Mouse (Mus musculus): ENCODE measurements around the gene Rassf7. TPM values are rescaled to one million over a fixed set of nuclear protein-coding genes. Genes with fewer than 3 reads are reported as not detected.

Rassf7 gene
- 10 to 100 TPM; 14.7 to 15.1 TPM for total RNA-seq (2021)
- long read RNA-seq, experiment 1, transcript Rassf7-201 (6 exons, 1,525 nt) = major isoform, 5 of 18 reads
- long read RNA-seq, experiment 1, partial matches to known transcripts = 8 of 18 reads
- long read RNA-seq, experiment 1, other reads (novel, unspliced or antisense) = 4 of 18 reads
- long read RNA-seq, experiment 2, transcript Rassf7-201 (6 exons, 1,525 nt) = major isoform, 10 of 20 reads
- long read RNA-seq, experiment 2, partial matches to known transcripts = 6 of 20 reads
- long read RNA-seq, experiment 2, other reads (novel, unspliced or antisense) = 4 of 20 reads

DNA sequence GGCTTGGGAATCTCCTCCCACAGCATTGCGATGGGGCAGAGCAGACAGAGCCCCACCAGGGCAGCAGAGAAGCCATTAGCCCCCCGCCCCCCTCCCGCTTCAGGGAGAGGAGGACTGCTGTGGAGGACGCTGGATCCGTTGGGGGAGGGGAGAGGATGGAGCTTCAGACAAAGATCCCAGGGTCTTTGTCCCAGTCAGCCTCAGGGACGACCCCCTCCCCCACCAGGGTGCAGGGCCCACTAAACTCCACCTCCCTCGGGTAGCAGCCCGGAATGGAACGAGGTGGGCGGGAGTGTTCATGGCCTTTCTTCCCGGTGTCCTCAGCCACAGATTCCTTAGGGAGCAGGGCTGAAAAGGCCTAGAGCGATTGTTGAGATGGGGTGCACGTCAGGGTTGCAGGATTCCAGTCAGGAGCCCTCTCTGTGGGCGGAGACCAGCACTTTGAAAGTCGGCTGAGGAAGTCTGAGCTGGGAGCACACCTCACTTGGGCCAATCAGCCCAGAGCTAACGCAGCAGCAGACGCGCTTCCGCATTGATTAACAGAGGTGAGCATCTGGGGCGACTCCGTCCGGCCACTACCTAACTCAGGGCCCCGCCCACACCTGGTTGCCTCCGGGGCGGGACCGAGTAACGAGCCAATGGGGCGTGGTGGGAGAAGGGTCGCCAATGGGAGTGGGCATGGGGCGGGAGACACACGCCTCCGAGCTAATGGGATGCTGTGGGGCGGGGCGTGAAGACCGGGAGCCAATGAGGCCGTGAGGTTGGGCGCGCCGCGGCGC is at the start of gene Rassf7:
TSS of gene Rassf7 (plus strand) at position 760 of the 779 bp plus-strand sequence.
- DNase-seq (ENCODE audit: low spot score in 2 of 2) = peak; percentile 75 to 86

DNA sequence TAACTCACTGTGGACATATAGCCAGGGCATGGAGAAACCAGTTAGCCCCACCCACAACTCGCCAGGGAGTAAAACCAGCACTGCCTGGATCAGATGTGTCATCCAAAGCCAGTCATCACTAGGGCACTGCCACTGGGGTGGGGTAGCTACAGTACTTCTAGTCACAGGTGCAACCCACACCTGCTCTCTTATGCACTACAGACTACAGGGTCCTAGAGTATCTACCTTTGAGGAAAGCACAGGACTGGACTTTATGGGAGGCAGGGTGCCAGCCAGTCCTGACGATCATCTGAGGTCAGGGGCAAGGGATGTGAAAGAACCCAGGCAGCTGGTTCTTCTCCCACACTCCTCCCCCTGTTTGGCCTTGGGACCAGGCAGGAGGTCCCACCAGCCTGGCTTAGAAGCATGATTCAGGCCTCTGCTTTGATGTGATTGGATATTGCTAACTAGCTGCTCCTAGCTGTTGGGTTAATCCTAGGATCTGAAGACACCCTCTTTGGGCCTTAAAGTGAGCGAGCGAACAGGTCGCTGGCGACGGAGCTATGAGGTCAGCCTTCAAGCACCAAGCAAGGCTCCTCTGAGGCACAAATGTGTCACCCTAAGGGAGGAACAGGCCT is 47.7 kb upstream of the Rassf7 start:
- peak in 1 of 2 experiments; percentile 45 for DNase-seq (ENCODE audit: low spot score in 2 of 2)

DNA sequence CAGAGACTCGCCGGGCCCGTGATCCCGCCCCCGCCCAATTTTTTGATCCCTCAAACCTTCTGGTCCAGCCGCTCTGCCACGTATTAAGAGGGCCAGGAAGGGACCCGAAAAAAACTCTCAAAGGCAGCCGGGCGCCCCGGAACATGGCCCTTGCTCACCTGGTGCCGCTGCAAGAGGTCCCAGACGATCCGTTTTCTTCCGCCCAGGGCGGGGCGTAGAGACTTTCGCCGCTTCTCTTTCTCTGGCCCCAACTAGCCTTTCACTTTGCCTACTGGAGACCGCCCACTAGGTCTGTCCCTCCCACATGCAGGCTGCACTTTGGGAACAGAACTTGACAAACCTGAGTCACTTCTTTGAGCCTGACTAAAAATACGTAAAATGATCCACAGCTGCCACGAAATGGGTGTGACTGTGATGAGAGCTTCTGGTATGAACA is 47.1 kb upstream of the Rassf7 start:
- peak; percentile 30 to 42 for DNase-seq (ENCODE audit: low spot score in 2 of 2)

DNA sequence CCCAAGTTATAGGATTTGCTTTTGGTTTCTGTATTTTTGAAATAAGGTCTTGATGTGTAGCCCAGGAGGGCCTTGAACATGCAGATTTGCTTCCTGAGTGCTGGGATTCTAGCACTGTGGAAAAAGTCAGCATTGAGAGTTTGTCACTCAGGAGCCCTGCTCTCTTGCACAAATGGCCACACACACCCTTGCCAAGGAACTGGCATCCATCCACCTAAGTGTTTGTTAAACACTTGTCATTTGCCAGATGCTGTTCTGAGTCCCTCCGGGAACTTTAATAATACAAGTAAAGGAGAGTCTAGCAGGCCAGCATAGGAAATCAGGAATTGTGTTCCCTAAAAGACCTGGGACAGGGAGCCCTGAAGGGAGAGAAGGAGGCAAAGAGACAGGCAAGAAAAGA is 46.4 kb upstream of the Rassf7 start:
- no peak for DNase-seq (ENCODE audit: low spot score in 2 of 2)

DNA sequence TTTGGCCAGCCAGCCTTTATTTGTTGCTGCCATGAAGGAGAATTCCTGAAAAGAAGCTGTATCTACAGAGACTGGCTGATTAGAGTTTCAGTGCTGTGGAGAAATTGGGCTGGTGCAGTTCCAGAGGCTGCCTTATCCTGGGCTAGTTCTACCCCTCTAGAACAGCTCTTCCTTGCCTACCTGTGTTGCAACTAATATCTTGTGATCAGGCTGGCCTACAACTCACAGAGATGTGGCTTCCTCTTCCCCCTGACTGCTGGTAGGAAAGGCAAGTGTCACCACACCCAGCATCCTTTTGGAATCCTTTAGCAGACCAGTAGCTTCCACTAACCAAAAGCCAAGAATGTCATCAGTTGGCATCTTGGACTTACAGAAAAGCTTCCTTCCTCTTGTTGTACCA is 45.8 kb upstream of the Rassf7 start:
- DNase-seq (ENCODE audit: low spot score in 2 of 2) = no peak

DNA sequence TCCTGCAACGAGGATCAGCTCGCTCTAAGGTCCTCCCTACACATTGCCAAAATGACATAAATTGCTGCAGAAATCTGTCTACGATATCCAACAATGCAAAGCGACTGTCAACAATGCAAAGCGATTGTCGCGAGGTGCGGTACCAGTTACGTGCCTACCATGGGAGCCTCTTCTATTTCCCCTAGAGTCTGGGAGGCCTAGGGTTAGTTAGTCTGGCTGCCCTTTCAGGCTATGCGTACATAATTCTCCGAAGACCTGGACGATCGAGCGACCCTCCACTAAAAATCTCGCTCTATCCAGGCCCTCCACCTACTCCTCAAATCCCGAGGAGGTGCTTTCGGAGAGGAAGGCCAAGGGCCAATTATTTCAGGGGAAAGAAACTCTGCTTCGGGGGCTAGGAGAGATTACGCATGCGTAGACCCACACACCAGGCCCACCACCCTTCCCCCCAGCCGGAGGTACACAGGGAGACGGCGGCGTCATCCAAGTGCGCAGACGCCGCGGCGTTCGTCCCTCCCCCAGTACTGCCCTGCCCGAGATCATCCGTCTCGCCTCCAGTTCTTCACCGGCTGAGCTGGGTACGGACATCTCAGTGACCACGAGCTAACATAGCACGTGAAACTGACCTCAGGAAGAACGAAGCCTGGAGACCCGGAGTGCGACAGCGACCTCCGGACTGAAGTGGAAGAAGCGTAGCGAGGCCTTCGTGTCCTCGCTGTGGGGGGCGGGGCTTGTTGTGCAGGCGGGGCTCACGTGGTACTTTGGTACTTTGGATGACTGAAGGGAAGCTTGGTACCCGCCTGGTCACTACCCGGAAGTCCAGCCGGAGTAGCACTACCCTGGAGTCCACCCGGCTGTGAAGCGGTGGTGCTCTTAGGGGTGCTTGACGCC is 43.3 kb upstream of the Rassf7 start, which contains the start of gene Rnh1:
TSS of gene Rnh1 (minus strand) at position 742 of the 891 bp plus-strand sequence.
- DNase-seq (ENCODE audit: low spot score in 2 of 2) = peak; percentile 76 to 82

DNA sequence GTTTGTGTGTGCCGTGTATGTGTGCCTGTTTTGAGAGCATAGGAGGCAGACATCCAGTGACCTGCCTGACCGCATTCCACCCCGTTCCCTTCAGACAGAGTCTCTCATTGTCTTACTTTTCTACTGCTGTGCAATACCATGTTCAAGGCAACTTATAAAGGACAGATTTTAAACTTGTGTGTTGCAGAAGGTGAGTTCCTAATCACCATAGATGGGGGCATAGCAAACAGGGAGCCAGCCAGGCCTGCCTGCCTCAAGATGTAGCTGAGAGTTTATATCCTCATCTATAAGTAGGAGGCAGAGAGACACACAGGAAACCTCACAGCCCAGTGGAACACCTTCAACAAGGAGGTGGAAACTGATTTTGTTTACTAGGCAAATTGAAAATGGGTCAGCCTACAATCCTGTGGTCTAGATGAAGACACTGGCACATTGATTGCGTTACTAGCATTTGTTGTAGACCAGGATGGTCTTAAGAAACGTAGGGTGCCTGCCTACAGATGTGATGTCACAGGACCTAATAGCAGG is 42.3 kb upstream of the Rassf7 start:
- DNase-seq (ENCODE audit: low spot score in 2 of 2) = no peak

DNA sequence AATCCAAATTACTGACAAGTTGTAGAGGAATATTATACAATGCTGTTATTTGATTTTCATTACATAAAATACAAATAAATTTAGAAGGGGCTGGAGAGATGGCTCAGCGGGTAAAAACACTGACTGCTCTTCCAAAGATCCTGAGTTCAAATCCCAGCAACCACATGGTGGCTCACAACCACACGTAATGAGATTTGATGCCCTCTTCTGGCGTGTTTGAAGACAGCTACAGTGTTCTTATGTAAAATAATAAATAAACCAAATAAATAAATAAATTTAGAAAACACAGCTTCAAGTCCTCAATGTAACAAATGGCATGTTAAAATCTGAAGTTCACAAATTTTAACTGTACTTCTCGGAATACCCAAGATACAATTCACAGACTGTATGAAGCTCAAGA is 40.6 kb upstream of the Rassf7 start:
- no peak for DNase-seq (ENCODE audit: low spot score in 2 of 2)

DNA sequence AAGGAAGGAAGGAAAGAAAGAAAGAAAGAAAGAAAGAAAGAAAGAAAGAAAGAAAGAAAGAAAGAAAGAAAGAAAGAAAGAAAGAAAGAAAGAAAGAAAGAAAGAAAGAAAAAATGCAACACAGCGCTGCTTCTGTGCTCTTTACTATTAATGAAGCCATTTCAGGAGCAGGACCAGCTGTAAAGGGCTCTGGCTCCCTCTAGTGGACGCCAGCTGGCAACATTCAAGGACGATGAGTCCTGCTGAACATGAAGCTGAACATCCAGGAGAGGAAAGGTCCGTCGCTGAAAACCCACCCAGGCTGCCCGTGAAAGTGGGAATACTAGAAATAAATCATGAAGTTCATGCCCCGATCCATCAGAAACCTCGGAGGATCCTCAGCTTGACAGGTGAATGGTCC is 39.5 kb upstream of the Rassf7 start:
- DNase-seq (ENCODE audit: low spot score in 2 of 2) = peak; percentile 55 to 75

DNA sequence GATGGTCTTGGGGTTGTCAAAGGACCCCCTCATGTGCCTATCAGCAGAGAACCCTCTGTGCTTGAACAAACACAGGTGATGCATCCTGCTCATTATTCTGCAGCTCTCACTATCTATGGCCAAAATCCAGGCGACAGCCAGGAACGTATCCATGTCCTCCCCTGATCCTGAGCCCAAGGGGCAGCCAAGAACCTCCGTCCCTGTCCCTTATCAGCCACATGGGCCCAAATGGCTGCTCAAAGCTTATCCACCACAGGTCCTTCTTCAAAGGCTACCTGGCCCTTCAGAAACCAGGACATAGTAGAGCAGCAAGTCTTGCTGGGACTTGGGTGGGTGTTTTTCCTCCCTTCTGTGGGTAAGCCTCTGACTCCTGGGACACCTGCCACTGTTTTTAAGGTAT is 27.5 kb upstream of the Rassf7 start:
- no peak for DNase-seq (ENCODE audit: low spot score in 2 of 2)

DNA sequence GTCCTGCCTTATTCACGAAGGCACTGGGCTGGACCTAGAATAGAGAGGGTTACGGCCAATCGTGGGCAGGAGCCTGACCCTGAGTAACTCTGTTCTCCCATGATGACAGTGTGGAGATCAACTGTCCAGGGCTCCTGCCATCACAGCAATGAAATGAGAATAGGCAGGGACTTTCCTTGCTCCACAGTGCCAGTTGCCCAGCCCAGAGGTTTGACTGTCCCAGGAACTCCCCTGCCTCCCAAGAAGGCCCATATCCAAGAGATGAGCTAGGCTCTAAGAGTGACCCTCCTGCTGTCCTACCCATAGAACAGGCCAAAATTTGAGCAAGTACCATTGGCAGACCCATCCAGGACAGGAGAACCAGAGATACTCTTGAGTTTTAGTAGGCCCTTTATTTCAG is 26.9 kb upstream of the Rassf7 start:
- no peak for DNase-seq (ENCODE audit: low spot score in 2 of 2)

DNA sequence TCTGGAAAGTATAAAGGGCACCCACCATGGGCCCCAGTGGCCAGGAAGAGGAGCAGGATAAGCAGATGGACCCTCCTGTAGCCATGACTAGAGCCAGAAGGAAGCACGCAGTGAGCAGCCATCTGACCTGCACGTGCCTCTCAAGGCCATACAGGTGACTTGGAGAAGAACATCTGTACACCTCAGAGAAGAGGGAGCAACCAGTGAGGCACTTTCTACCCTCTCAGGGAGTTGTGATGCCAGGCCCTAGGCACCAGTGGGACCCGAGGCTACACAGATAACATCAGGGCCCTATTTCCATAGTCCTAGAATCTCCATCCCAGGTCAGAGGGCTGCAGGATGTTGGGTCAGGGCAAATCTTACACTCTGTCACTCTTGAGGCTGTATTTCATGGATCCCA is 25.4 kb upstream of the Rassf7 start:
- no peak for DNase-seq (ENCODE audit: low spot score in 2 of 2)

DNA sequence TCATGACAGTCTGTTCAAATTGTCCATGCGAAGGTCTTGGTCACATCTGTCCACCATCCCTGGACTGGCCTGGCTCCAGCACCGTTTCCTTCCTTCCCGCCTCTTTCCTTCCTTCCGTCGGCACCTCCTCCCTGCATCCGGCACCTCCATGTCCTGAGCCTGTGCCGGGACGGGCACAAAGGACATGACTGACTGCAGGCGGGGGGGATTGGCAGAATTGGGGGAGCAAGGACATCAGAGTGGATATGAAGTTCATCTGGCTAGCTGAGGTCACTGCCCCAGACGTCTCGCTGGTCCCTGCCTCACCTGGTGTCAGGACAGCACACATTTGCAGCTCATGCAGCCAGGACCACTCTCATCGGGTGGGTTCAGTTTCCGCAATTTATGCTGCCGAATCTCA is 24.6 kb upstream of the Rassf7 start:
- DNase-seq (ENCODE audit: low spot score in 2 of 2) = no peak

DNA sequence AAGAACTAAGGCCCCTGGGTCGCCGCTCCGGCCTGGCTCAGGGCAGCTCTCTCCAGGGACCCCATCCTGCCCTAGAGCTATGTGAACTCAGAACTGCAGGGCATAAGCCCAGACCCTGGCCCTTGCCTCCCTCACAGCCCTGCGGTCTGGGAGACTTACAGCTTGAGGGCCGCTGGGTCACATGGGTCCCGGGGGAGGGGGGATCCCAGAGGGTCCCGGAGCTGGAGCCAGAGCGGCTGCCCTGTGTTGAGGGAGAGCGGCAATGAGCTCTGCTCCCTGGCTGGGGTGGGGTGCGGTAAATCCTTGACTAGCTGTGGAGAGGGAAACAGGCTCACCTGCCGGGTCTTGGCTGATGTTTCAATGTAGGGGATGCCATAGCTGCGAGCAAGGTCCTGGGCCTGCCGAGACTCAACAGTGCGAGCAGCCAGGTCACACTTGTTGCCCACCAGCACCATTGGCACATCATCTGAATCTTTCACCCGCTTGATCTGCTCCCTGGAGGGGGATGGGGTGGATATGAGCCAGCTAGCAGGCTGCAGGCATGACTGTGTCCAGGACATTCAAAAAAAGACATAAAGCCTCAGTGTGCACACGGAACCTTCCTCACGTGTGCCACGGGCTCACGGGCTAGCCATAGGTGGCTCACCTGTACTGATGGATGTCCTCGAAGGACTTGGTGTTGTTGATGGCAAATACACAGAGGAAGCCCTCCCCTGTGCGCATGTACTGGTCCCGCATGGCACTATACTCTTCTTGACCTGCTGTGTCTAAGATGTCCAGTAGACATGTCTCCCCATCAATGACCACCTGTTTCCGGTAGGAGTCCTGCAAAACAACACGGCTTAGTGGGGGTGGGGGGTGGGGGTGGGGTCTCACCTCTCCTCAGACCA is 23.6 kb upstream of the Rassf7 start:
- no peak for DNase-seq (ENCODE audit: low spot score in 2 of 2)

DNA sequence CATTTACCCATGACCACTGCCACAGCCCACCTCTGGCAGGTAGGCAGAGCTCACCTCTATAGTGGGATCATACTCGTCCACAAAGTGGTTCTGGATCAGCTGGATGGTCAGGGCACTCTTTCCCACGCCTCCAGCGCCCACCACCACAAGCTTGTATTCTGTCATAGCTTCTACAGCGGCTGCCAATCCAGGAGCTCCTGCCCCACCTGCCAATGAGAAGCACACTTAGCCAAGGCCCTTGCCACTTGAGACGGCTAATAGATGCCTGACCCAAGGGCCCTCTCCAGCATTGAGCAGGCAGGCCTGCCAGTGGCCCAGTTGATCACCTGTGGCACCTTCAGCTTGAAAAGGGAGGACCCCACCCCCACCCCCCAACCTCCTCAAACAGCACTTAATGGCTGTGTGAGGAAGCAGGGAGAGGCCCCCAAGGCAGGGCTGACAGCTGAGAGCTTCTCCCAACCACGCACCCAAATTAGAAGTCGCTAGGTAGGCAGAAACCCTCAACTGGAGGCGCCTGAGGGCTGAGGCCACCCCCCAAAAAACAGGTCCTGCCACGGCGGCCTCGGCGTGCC is 22.8 kb upstream of the Rassf7 start:
- no peak for DNase-seq (ENCODE audit: low spot score in 2 of 2)

DNA sequence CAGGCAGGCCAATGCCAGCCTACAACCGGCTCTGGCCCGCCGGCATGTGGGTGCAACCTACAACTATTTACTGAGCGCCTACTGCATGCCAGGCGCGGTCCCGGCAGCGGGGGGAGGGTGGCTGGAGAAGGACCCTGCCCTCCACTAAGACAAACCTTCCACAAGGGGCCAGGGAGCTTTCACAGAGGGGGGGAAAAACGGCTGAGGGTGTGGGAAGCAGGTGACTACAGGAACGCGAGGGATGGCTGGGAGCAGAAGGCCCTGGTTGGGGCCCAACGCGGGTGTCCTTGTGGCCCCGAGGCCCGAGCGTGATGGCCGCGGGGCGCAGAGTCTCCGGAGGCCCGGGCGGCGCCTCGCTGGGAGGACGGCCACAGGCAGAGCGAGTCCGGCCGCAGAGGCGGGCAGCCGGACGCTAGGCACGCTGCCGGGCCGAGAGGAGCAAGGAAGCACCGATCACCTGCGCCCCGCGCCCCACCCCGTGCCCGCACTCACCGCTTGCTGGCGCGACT is 22.3 kb upstream of the Rassf7 start:
- no peak for DNase-seq (ENCODE audit: low spot score in 2 of 2)

DNA sequence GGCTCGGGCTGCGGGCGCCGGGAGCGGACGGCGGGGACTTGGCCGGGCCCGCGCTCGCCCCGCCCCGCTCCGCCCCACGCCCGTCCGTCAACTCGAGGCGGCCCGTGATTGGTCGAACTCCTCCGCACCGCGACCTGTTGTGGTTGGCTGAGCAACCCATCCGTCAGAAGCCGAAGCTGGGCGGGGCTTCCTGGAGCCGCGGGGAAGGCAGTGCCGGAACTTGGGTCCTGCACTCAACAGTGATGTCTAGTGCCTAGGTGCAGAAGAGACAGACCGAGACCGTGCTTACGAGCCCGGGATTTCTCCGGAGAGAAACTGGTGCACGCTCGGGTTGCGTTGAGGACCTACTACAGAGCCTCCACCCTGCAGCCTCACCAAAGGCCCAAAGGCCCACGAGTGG is 21.7 kb upstream of the Rassf7 start, which contains the start of the genes Hras and Lrrc56:
TSS of gene Hras (minus strand) at position 58 of the 400 bp plus-strand sequence.
TSS of gene Lrrc56 (plus strand) at position 210 of the 400 bp plus-strand sequence.
- peak; percentile 90 to 97 for DNase-seq (ENCODE audit: low spot score in 2 of 2)

DNA sequence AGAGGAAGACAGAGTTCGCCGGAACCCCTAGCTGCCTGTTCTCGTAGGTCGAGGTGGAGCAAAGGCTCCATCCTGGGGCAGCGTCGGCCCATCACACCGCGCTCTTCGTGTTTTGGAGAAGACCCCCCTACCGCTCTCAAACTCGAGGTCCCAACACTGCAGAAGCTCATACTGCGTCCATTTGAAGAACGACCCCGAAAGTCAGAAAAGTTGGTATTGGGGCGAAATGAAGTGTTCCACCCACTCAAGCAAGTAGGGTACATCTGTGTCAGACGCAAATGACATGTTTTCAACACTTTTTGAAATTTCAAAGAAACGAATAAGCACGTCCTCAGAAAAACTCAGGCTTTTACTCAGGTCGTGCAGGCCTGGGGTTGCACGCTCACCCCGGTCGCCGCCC is 21.3 kb upstream of the Rassf7 start:
- DNase-seq (ENCODE audit: low spot score in 2 of 2) = no peak

DNA sequence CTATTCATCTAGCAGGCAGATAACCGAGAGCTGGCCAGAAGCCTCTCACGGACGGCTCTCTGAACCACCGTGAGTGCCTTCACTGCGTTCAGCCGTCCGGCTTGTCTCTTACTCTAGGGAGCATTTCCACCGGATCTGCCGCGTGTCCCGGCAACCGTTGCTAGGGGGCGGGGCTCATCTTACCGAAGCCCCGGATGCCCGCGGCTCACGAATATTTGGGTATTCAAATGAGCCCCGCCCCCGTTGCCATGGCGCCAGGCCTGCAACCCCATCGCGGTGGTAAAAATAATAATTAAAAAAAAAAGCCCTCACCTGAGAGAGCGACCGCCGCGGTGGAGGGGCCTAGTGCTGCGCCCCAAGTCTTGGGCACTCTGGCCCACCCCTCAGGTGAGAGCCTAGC is 20.8 kb upstream of the Rassf7 start:
- DNase-seq (ENCODE audit: low spot score in 2 of 2) = peak; percentile 75 to 86

Measured in adrenal gland, postnatal 4 days (tissue).